Mouse (Mus musculus): ENCODE measurements around the gene Tmem97. TPM values are rescaled to one million over a fixed set of nuclear protein-coding genes. Genes with fewer than 3 reads are reported as not detected.
"Not testable (repeated sequence)": the region's sequence is repeated elsewhere in the genome, so short reads cannot be mapped to it uniquely, and the experiment has no call there.

The Tmem97 gene
- total RNA-seq (2015) (24.9 and 25.6 TPM in 2 replicates), total RNA-seq (2017) (12.2 and 18.0 TPM in 2 replicates)

- ATAC-seq (ENCODE audit: poor library complexity, severe bottlenecking) = peak; percentile 100
Observed at GRCm38 (mm10) chr11:78550168-78551058, at the start of gene Tmem97. Gene Tmem97, minus strand, starts transcription at chr11:78550777.

DNA sequence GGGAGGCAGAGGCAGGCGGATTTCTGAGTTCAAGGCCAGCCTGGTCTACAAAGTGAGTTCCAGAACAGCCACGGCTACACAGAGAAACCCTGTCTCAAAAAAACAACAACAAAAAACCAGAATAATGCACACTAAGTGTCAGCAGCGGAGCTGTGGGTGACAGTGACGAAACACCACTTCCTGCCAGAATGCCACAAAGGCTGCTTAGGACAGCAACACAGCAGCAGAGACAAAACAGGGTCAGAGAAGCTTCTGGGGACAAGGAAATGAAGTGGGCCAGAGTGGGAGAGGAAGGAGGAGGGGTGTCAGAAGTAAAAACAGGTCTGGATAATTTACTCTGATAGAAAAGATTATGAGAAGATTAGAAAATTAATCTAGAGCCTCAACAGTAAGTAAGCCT is 49.5 kb upstream of the Tmem97 start:
- peak; percentile 96 for ATAC-seq (ENCODE audit: poor library complexity, severe bottlenecking)

GRCm38 (mm10) chr11:78598763-78599415 is 48.3 kb upstream of the Tmem97 start:
- no peak for ATAC-seq (ENCODE audit: poor library complexity, severe bottlenecking)

GRCm38 (mm10) chr11:78596750-78597149 is 46.2 kb upstream of the Tmem97 start:
- ATAC-seq (ENCODE audit: poor library complexity, severe bottlenecking) = no peak

- ATAC-seq (ENCODE audit: poor library complexity, severe bottlenecking) = no peak
Observed at GRCm38 (mm10) chr11:78595773-78596172, 45.2 kb upstream of the Tmem97 start.

GRCm38 (mm10) chr11:78594271-78594964 is 43.8 kb upstream of the Tmem97 start:
- ATAC-seq (ENCODE audit: poor library complexity, severe bottlenecking) = no peak

DNA sequence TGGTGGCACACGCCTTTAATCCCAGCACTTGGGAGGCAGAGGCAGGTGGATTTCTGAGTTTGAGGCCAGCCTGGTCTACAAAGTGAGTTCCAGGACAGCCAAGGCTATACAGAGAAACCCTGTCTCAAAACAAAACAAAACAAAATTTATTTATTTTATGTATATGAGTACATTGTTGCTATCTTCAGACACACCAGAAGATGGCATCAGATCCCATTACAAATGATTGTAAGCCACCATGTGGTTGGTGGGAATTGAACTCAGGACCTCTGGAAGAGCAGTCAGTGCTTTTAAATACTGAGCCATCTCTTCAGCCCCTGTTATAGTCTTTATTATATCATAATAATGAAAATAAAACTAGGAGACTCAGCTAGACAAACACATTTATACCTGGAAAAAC is 37.1 kb upstream of the Tmem97 start:
- not testable (repeated sequence) for ATAC-seq (ENCODE audit: poor library complexity, severe bottlenecking)

GRCm38 (mm10) chr11:78586099-78586498 is 35.5 kb upstream of the Tmem97 start:
- no peak for ATAC-seq (ENCODE audit: poor library complexity, severe bottlenecking)

- no peak for ATAC-seq (ENCODE audit: poor library complexity, severe bottlenecking)
Observed at GRCm38 (mm10) chr11:78582848-78583247, 32.3 kb upstream of the Tmem97 start.

DNA sequence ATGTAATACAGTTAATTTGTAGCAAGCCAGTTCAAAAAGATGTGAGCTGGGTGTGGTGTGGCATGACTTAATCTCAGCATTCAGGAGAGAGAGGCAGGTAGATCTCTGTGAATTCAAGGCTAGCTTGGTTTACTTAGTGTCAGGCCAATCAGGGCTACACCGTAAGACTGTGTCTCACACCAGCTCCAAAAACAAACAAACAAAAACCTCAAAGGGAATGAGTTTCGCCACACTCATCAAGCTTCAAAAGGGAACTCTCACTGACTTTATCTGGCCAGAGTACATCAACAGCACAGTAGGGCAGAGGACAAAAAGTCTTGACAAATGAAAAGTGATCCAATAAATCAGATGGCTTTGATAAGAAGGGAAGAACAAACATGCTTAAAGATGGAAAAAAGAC is 24.4 kb upstream of the Tmem97 start:
- ATAC-seq (ENCODE audit: poor library complexity, severe bottlenecking) = no peak

DNA sequence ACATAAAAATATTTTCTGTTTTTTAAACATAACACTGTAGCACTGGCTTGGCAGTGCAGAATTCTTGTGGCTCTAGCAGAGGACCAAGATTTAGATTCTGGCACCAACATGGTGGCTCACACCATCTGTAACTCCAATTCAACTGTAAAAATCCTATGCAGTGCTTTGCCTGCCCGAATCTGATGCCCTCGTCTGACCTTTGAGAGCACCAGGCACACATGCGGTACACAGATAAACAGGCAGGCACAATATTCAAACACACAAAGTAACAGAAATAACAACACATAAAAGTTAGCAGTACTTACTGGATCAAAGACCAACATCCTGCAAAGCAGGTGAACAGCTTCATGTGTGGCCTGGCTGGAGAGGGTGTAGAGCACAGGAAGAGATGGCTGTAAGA is 24.0 kb upstream of the Tmem97 start:
- ATAC-seq (ENCODE audit: poor library complexity, severe bottlenecking) = no peak

DNA sequence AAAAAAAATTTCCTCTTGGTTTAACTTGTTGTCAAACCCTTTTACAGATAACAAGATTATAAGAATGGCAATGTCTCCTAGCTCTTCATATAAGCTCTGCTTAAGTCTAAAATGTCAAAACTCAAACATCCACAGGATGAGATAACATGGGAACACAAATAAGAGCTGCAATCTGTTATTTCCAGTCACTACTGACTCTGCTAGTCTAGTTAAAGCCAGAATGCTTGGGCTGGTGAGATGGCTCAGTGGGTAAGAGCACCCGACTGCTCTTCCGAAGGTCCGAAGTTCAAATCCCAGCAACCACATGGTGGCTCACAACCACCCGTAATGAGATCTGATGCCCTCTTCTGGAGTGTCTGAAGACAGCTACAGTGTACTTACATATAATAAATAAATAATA is 23.5 kb upstream of the Tmem97 start:
- not testable (repeated sequence) for ATAC-seq (ENCODE audit: poor library complexity, severe bottlenecking)

DNA sequence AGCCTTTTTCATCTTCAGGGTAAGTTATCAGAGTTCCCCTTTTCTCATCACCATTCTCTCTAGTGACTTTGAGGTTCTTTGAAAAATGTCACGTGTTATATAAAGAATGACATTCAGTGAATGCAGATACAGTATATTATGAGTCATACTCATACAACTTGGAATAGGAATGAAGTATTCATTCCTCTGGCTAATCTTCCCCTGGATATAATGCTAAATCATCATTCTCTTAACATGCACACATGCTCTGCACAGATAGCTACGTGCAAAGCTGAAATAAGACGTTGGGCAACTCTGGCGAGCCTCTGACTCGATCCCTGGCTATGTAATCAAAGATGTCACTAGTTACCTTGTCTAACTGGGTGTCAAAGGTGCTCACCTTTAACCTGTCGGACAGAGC is 21.3 kb upstream of the Tmem97 start:
- no peak for ATAC-seq (ENCODE audit: poor library complexity, severe bottlenecking)

DNA sequence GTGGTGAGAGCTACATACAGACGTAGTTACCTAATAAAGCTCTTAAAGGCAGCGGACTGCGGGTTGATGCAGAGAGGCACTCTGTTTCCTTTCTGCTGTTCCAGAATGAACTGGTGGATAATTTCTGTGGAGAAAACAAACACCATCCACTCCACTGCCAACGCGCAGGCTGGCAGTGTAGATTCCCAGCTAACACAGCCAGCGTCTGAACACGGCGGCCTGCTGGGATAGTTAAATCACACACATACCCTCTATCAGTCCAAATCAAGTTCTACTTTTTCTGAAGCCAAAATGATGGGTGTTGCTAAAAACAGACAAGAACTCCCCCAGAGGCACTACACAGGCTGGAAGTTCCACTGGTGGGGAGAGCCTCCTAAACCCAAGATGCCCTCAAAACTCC is 20.9 kb upstream of the Tmem97 start:
- ATAC-seq (ENCODE audit: poor library complexity, severe bottlenecking) = no peak

- no peak for ATAC-seq (ENCODE audit: poor library complexity, severe bottlenecking)
Observed at GRCm38 (mm10) chr11:78569806-78570205, 19.2 kb upstream of the Tmem97 start.

- no peak for ATAC-seq (ENCODE audit: poor library complexity, severe bottlenecking)
Observed at GRCm38 (mm10) chr11:78568827-78569226, 18.2 kb upstream of the Tmem97 start.

- no peak for ATAC-seq (ENCODE audit: poor library complexity, severe bottlenecking)
Observed at GRCm38 (mm10) chr11:78567614-78568013, 17.0 kb upstream of the Tmem97 start.

DNA sequence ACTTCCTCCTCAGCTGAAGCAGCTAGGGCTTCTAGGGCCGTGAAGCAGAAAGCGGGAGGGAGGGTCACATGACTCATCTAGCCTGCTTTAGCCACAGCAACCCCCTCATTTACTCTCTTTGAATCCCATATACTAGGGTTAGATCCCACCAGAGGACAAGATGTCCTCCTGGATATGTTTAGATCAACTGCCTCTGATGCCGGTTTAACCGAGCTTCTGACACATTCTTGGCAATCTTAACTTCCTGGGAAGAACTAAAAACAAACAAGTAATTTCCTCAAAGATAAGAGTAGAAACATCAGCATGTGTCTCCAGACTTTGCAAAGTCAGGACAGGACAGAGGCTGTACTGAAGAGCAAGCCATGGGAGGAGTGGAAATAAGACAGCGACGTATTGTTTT is 16.2 kb upstream of the Tmem97 start:
- 0 out of 2 replicates have a peak, but pooled peaks have one; percentile 10 for ATAC-seq (ENCODE audit: poor library complexity, severe bottlenecking)

DNA sequence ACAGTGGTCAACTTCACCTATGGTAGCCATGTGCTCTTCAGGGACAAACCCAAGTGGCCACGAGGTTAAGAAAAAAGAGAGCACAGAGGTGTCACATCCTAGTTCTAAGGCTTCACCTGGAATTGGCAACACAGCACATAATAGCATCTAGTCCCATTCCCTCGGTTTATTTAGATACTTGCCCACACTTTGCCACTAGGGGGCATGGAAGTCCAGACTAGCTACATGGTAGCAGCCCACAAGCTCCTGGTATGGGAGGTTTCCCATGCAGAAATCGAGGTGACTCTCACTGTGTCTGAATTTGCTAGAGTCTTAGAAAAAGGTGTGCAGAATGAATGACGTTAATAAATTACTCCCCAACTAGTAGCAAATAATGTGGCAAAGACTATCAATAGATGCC is 9.9 kb upstream of the Tmem97 start:
- peak; percentile 82 for ATAC-seq (ENCODE audit: poor library complexity, severe bottlenecking)

DNA sequence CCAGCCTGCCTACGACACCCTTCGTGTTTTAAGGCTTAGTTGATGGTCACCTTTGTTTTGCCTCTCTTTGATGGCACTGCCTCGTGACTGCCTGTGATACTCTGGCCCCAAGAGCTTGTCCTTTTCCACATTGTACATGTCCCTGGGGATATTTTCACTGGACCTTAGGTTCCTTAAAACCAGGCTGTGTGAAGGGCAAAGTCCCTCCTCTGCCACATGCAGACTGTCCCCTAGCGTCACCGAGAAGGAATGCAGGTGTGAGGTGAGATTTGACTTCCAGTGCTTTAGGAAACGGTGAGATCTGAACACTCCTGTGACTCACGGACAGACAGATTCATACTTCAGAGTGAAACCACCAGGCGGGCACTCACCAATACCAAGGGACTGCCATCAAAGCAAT is 6.7 kb upstream of the Tmem97 start:
- ATAC-seq (ENCODE audit: poor library complexity, severe bottlenecking) = no peak

DNA sequence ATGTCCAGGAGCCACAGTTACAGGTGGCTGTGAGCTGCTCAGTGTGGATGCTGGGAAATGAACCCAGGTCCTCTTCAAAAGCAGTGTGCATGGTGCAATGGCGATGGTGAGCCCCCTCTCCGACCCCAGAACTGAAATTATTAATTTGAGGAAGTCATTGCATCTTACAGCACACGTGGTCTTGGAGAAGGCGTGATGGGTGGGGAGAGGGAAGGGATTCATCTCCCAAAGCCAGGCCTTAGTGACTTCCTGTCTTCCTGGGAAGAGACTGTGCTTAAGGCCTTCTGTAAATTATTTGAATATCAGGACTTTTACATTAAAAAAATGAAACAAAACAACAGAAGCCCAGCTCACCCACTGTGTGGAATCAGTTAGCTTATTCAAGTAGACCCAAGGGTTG is 5.5 kb upstream of the Tmem97 start:
- ATAC-seq (ENCODE audit: poor library complexity, severe bottlenecking) = no peak

GRCm38 (mm10) chr11:78555623-78556022 is 5.0 kb upstream of the Tmem97 start:
- ATAC-seq (ENCODE audit: poor library complexity, severe bottlenecking) = no peak

Data from megakaryocyte, adult 5-6 weeks (primary cell).